Mouse (Mus musculus): Measurements from ENCODE around the gene 1700018F24Rik.
"Not testable (repeated sequence)": the region's sequence is repeated elsewhere in the genome, so short reads cannot be mapped to it uniquely, and the experiment has no call there.

1700018F24Rik gene

GRCm38 (mm10) chr5:145042690-145043089 lies at the start of gene 1700018F24Rik:
Gene 1700018F24Rik, plus strand, starts transcription at chr5:145042990.
- not testable (repeated sequence) for DNase-seq (ENCODE audit: extremely low read depth, insufficient read length, low spot score)

GRCm38 (mm10) chr5:144998491-144998890 lies 44.3 kb upstream of the 1700018F24Rik start:
- DNase-seq (ENCODE audit: extremely low read depth, insufficient read length, low spot score): no peak

- no peak for DNase-seq (ENCODE audit: extremely low read depth, insufficient read length, low spot score)
These were observed 39.4 kb upstream of the 1700018F24Rik start for GRCm38 (mm10) chr5:145003362-145003761.

- DNase-seq (ENCODE audit: extremely low read depth, insufficient read length, low spot score): no peak
These were observed 38.3 kb upstream of the 1700018F24Rik start for GRCm38 (mm10) chr5:145004495-145004894.

- no peak for DNase-seq (ENCODE audit: extremely low read depth, insufficient read length, low spot score)
These were observed 37.2 kb upstream of the 1700018F24Rik start for GRCm38 (mm10) chr5:145005596-145005995.

GRCm38 (mm10) chr5:145008878-145009659 lies 33.7 kb upstream of the 1700018F24Rik start:
- DNase-seq (ENCODE audit: extremely low read depth, insufficient read length, low spot score): no peak

GRCm38 (mm10) chr5:145014278-145014677 lies 28.5 kb upstream of the 1700018F24Rik start:
- DNase-seq (ENCODE audit: extremely low read depth, insufficient read length, low spot score): no peak

- not testable (repeated sequence) for DNase-seq (ENCODE audit: extremely low read depth, insufficient read length, low spot score)
These were observed 26.0 kb upstream of the 1700018F24Rik start for GRCm38 (mm10) chr5:145016761-145017160.

- DNase-seq (ENCODE audit: extremely low read depth, insufficient read length, low spot score): not testable (repeated sequence)
These were observed 22.5 kb upstream of the 1700018F24Rik start for GRCm38 (mm10) chr5:145020254-145020653.

GRCm38 (mm10) chr5:145020712-145021111 lies 22.1 kb upstream of the 1700018F24Rik start:
- not testable (repeated sequence) for DNase-seq (ENCODE audit: extremely low read depth, insufficient read length, low spot score)

GRCm38 (mm10) chr5:145030476-145030875 lies 12.3 kb upstream of the 1700018F24Rik start:
- not testable (repeated sequence) for DNase-seq (ENCODE audit: extremely low read depth, insufficient read length, low spot score)

- DNase-seq (ENCODE audit: extremely low read depth, insufficient read length, low spot score): not testable (repeated sequence)
These were observed 10.4 kb upstream of the 1700018F24Rik start, which contains the start of gene Gm4871 for GRCm38 (mm10) chr5:145032391-145032790. Gene Gm4871, minus strand, starts transcription at chr5:145032754.

GRCm38 (mm10) chr5:145041628-145042027 lies 1.2 kb upstream of the 1700018F24Rik start:
- DNase-seq (ENCODE audit: extremely low read depth, insufficient read length, low spot score): no peak

GRCm38 (mm10) chr5:145054187-145054586 lies 11.4 kb downstream of the 1700018F24Rik start:
- DNase-seq (ENCODE audit: extremely low read depth, insufficient read length, low spot score): not testable (repeated sequence)

- DNase-seq (ENCODE audit: extremely low read depth, insufficient read length, low spot score): no peak
These were observed 15.1 kb downstream of the 1700018F24Rik start for GRCm38 (mm10) chr5:145057907-145058306.

- DNase-seq (ENCODE audit: extremely low read depth, insufficient read length, low spot score): no peak
These were observed 15.9 kb downstream of the 1700018F24Rik start for GRCm38 (mm10) chr5:145058722-145059121.

GRCm38 (mm10) chr5:145059524-145059923 lies 16.7 kb downstream of the 1700018F24Rik start:
- no peak for DNase-seq (ENCODE audit: extremely low read depth, insufficient read length, low spot score)

- DNase-seq (ENCODE audit: extremely low read depth, insufficient read length, low spot score): no peak
These were observed 22.1 kb downstream of the 1700018F24Rik start for GRCm38 (mm10) chr5:145064765-145065340.

GRCm38 (mm10) chr5:145068863-145069262 lies 26.1 kb downstream of the 1700018F24Rik start:
- DNase-seq (ENCODE audit: extremely low read depth, insufficient read length, low spot score): no peak

- no peak for DNase-seq (ENCODE audit: extremely low read depth, insufficient read length, low spot score)
These were observed 26.9 kb downstream of the 1700018F24Rik start for GRCm38 (mm10) chr5:145069707-145070106.

GRCm38 (mm10) chr5:145071342-145071741 lies 28.6 kb downstream of the 1700018F24Rik start:
- DNase-seq (ENCODE audit: extremely low read depth, insufficient read length, low spot score): no peak

GRCm38 (mm10) chr5:145075081-145075480 lies 32.3 kb downstream of the 1700018F24Rik start:
- DNase-seq (ENCODE audit: extremely low read depth, insufficient read length, low spot score): no peak
